Mouse (Mus musculus) liver, embryonic 14.5 days (tissue): ENCODE results near the gene Auts2. TPM values are rescaled to one million over a fixed set of nuclear protein-coding genes. Genes with fewer than 3 reads are reported as not detected.
A peak's percentile ranks its signal among the peaks of the same experiment; 100 is the strongest.

Experiments
- ATAC-seq: fragments of 200-750 bp; cut with Nextera tagmentation; 2 replicates; pipeline ENCODE4 v1.8.0; 2017; ENCODE audit warnings: moderate number of reproducible peaks, mild to moderate bottlenecking, moderate library complexity; ENCODE audit not compliant: insufficient read depth
- DNase-seq, 3 experiments: peaks; one replicate each; pipeline ENCODE4 v3.0.0-alpha.2; 2012 to 2013; ENCODE audit warnings: low read depth in 3 of 3, low spot score in 3 of 3
- H3K27ac ChIP-seq: fragments of 300-500 bp; sonication (generic); 2 replicates; pipeline ENCODE4 v1.5.1; 2014; ENCODE audit warnings: moderate library complexity, mild to moderate bottlenecking, control low read depth, inconsistent platforms
- H3K27me3 ChIP-seq: fragments of 300-500 bp; sonication (generic); 2 replicates; pipeline ENCODE4 v1.6.1; 2014; ENCODE audit warnings: mild to moderate bottlenecking, low read length, moderate library complexity; ENCODE audit not compliant: control insufficient read depth, insufficient read depth
- H3K36me3 ChIP-seq: fragments of 300-500 bp; sonication (generic); replicated peaks from 2 replicates; pipeline ENCODE4 v1.6.1; 2014; ENCODE audit warnings: low read depth; ENCODE audit not compliant: control insufficient read depth, insufficient read depth
- H3K4me1 ChIP-seq, 2 experiments: fragments of 200-500 bp in 1 of 2; fragments of 300-500 bp in 1 of 2; sonication (generic) in 1 of 2; replicated peaks; 2 replicates each; pipeline ENCODE4 v1.6.1; 2012 to 2014; ENCODE audit warnings: antibody characterized with exemption in 1 of 2, inconsistent platforms in 1 of 2, low read length in 1 of 2; ENCODE audit not compliant: control insufficient read depth in 2 of 2, insufficient read depth in 2 of 2
- H3K4me2 ChIP-seq: fragments of 300-500 bp; sonication (generic); 2 replicates; pipeline ENCODE4 v1.6.1; 2014; ENCODE audit warnings: low read depth, mild to moderate bottlenecking, control low read depth, moderate library complexity
- H3K4me3 ChIP-seq, 2 experiments: fragments of 200-500 bp in 1 of 2; fragments of 300-500 bp in 1 of 2; sonication (generic) in 1 of 2; 2 replicates each; pipeline ENCODE4 v1.5.1; 2012 to 2014; ENCODE audit warnings: low read depth in 2 of 2, low read length in 2 of 2, mild to moderate bottlenecking in 2 of 2, control low read depth in 1 of 2, inconsistent platforms in 1 of 2, moderate library complexity in 1 of 2; ENCODE audit not compliant: insufficient read depth in 1 of 2
- H3K9ac ChIP-seq: fragments of 300-500 bp; sonication (generic); replicated peaks from 2 replicates; pipeline ENCODE4 v1.6.1; 2014; ENCODE audit warnings: mild to moderate bottlenecking, control low read depth, moderate library complexity
- H3K9me3 ChIP-seq: fragments of 300-500 bp; sonication (generic); 2 replicates; pipeline ENCODE4 v1.6.1; 2016; ENCODE audit warnings: low read length, mixed read lengths; ENCODE audit not compliant: control insufficient read depth
- CTCF ChIP-seq: IDR thresholded peaks from 2 replicates; pipeline ENCODE4 v1.5.1; 2016; ENCODE audit warnings: antibody characterized with exemption, low read depth, control low read depth
- EP300 ChIP-seq: IDR thresholded peaks from 2 replicates; pipeline ENCODE4 v1.6.1; 2016; ENCODE audit warnings: antibody characterized with exemption, low read depth
- WGBS: fragments of 180-500 bp; shearing (Covaris S2); extraction: QIAGEN DNeasy Blood & Tissue Kit; methylation state at CpG from one replicate; pipeline ENCODE4 v1.1.7; 2014; ENCODE audit not compliant: insufficient replicate concordance; 5-methylcytosine and 5-hydroxymethylcytosine counted together
- polyA plus RNA-seq, 2 experiments: library from polyadenylated mRNA; depleted of rRNA in 1 of 2; stranded (reverse) in 1 of 2; unstranded in 1 of 2; fragments of >200 nt; fragmentation: Nextera tagmentation in 1 of 2; extraction: Ambion mirVana in 1 of 2; gene quantifications; 2 replicates each; pipeline versions ENCODE4 v1.2.1 to v1.2.3; 2012 to 2014

Gene Auts2
- polyA plus RNA-seq, 2 experiments = 0.77 to 1.6 TPM

DNA sequence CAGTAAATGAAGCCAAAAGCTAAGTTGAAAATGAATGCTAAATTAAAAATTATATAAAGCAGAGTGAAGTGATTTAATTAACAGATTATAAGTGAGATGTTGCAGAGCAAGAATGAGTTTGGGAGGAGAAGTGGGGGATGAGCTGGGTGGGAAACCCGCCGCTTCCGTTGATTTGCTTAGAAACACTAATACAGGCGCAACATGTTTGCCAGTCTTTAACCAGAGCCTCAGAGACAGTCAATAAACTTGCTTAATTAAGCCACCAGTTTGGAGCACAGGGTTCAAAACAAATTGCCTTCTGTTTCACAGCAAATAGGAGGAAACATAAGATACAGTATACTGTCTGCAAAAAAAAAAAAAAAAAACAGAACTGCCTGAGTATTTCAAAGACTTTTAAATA lies 579.6 kb downstream of the Auts2 start:
- no peak for DNase-seq
- ATAC-seq = no peak
- Histone ChIP-seq H3K9me3 (no peaks in the 10 kb centered on the region), H3K27me3 (no peaks in the 10 kb centered on the region), H3K4me1 (peaks cover 0 to 7% of the 10 kb centered on the region in 2 experiments; a peak in 1 of 4 replicates), H3K9ac (no peak overlapping the region), H3K27ac (no peak overlapping the region), H3K4me2 (no peak overlapping the region), H3K36me3 (no peaks in the 10 kb centered on the region), H3K4me3 (no peak overlapping the region)
- TF ChIP-seq CTCF (no peak), EP300 (no peak)
- 88% methylated on average over 4 of the region's 4 CpGs for WGBS

DNA sequence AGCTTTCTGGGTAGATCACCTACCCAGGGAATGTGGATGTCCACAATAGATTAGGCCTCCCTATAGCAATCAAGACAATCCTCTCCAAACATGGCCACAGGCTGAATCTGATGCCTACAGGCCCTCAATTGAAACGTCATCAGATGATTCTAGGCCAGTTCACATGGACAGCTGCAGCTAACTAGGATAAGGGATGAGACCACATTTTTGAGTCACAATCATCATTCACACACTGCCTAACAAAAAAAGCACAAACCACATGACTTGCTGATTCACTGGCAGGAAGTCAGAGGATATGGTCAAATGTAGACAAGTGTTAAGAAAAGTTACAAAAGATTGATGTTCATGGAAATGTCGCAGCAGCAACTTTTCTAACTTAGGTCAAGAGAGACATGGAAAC lies 581.3 kb downstream of the Auts2 start:
- Histone ChIP-seq H3K27me3 (no peaks in the 10 kb centered on the region), H3K4me3 (no peak overlapping the region), H3K4me1 (peaks cover 0 to 10% of the 10 kb centered on the region in 2 experiments; a peak in 2 of 4 replicates), H3K36me3 (no peaks in the 10 kb centered on the region), H3K4me2 (no peak overlapping the region), H3K27ac (no peak overlapping the region), H3K9me3 (no peaks in the 10 kb centered on the region), H3K9ac (no peak overlapping the region)
- no peak for ATAC-seq
- 9% methylated on average over 2 of the region's 2 CpGs for WGBS
- no peak for TF ChIP-seq CTCF
- TF ChIP-seq EP300 = no peak
- peak in 1 of 3 experiments; percentile 9 for DNase-seq

DNA sequence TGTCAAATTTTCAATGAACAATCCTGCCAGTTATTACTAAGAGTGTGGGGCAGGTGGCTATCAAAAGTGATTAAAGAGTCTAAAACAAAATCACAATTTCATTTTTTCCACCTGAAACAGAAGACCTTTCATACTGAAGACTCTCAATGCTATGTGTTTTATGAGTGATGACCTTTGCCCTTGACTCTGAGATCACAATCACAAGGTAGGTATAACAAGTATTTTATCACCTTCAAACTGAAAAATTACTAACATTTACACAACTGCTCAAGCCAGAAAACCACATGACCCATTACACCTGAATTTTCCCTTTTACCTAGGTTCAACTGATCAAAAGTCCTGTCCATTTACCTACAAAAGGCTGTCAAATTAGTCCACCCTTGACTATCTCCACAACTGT lies 582.7 kb downstream of the Auts2 start:
- H3K4me1 ChIP-seq = peaks cover 0 to 16% of the 10 kb centered on the region in 2 experiments; a peak in 2 of 4 replicates
- no peaks in the 10 kb centered on the region for H3K9me3 ChIP-seq
- no peak overlapping the region for H3K4me3 ChIP-seq
- TF ChIP-seq EP300 = no peak
- TF ChIP-seq CTCF = no peak
- ATAC-seq (no peak), DNase-seq (no peak)
- no peak overlapping the region for H3K9ac ChIP-seq
- no peak overlapping the region for H3K27ac ChIP-seq
- no peaks in the 10 kb centered on the region for H3K36me3 ChIP-seq
- no peaks in the 10 kb centered on the region for H3K27me3 ChIP-seq
- H3K4me2 ChIP-seq = no peak overlapping the region

DNA sequence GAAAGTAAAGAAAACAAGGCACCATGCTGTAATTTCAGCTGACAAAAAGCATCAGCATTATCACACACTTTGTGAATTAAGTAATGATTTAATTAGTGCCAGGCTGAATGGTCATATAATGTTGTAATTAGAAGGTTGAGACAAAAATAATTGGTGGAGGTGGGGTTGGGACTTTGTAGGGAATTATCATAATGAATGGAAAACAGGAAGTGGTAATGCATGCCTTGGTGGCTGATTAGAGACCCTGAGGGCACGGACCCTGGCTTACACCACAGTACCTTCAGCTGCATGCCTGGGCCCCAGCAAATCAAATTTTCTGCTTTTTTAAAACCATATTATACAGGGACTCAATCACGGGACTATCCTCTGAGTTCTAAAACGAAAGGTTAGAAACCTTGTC lies 586.1 kb downstream of the Auts2 start:
- TF ChIP-seq CTCF (no peak), EP300 (no peak)
- Histone ChIP-seq H3K9ac (no peak overlapping the region), H3K4me1 (peaks cover 0 to 16% of the 10 kb centered on the region in 2 experiments; a peak in 2 of 4 replicates), H3K4me3 (no peak overlapping the region), H3K27ac (no peak overlapping the region), H3K27me3 (no peaks in the 10 kb centered on the region), H3K9me3 (no peaks in the 10 kb centered on the region), H3K36me3 (no peaks in the 10 kb centered on the region), H3K4me2 (no peak overlapping the region)
- 19% methylated on average over 3 of the region's 3 CpGs for WGBS
- DNase-seq = no peak
- no peak for ATAC-seq

DNA sequence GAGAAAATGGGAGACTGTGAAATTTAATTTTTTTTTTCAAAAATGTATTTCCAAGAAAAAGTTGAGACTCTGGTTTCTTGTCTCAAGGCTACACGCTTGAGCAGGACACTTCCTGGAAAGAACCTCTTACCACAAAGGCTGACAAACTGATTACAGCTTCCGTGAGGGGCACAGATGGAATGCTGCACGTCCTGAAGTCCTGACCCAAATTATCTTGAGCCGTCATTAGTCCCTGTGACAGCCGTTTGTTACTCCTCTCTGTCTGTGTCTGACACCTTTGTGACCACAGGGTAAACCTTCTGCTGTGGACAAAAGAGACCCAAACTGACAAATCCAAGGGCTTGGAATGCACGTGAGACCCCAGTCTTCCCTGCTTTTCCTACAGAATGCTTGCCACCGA lies 587.1 kb downstream of the Auts2 start:
- no peak overlapping the region for H3K4me3 ChIP-seq

More for the DNA sequence above, 587.1 kb downstream of the Auts2 start:
- Histone ChIP-seq H3K36me3 (no peaks in the 10 kb centered on the region), H3K27ac (no peak overlapping the region), H3K4me1 (peaks cover 0 to 10% of the 10 kb centered on the region in 2 experiments; a peak in 1 of 4 replicates), H3K9me3 (no peaks in the 10 kb centered on the region), H3K9ac (no peak overlapping the region), H3K27me3 (no peaks in the 10 kb centered on the region), H3K4me2 (no peak overlapping the region)
- WGBS = 10% methylated on average over 7 of the region's 7 CpGs
- DNase-seq (peak in 1 of 3 experiments; percentile 13), ATAC-seq (peak; percentile 45; the same call in 1 of the 2 replicates)
- no peak for TF ChIP-seq CTCF
- no peak for TF ChIP-seq EP300
